Comparison of ENCODE assay signal across 18 mouse cellular contexts in genomic region chr13:95810796-95811195, GRCm38 (mm10).
DNase-seq lines count a peak whose midpoint lies in the region; TF ChIP-seq lines count a peak whose summit lies in the region.
"Had no signal": no experiment of that assay in that cellular context is flagged by ENCODE, and none has a peak within 500 bp of the region (broad histone marks: within the 10 kb centered on the region; RNA-seq: fewer than 3 reads in every experiment).

No protein-coding gene starts in this region.

- no peak overlapping the region for H3K4me3 ChIP-seq in layer of hippocampus, adult 2 months
- H3K4me3 ChIP-seq: embryonic facial prominence, embryonic 10.5 days; erythroblast, embryonic 14.5 days; forebrain, embryonic 10.5 days; forebrain, embryonic 15.5 days; heart, embryonic 12.5 days; hindbrain, embryonic 10.5 days had no signal

- peak; percentile 30 for DNase-seq in gastrocnemius, adult 18-20 months (ENCODE audit: low spot score)
- DNase-seq in gastrocnemius, adult 8-10 months (ENCODE audit: low spot score in 2 of 2), result no peak
- DNase-seq in layer of hippocampus, adult 2 months (ENCODE audit: low spot score in 2 of 2), result peak; percentile 45 to 71
- no peak for DNase-seq in layer of hippocampus, postnatal 25 days (ENCODE audit: extremely low spot score in 1 of 2, low spot score in 1 of 2)
- DNase-seq in right cerebral cortex, postnatal 10 days (ENCODE audit: low spot score in 2 of 2), result peak; percentile 23 to 43
- DNase-seq in right cerebral cortex, postnatal 25 days, result no peak
- DNase-seq in layer of hippocampus, postnatal 36 days, result peak; percentile 29 to 39
- DNase-seq in spleen, adult 12 weeks (ENCODE audit: low spot score), result no peak
- DNase-seq: adrenal gland, postnatal 14 days; cerebellum, adult 2 months; gastrocnemius, postnatal 10 days had no signal

- no peak for TF ChIP-seq CTCF in layer of hippocampus, adult 2 months (conservative IDR thresholded peaks at IDR 0.05)

- H3K27ac ChIP-seq in layer of hippocampus, adult 2 months, result peak overlapping the region; percentile 83
- H3K27ac ChIP-seq: embryonic facial prominence, embryonic 10.5 days; forebrain, embryonic 10.5 days; forebrain, embryonic 15.5 days; hindbrain, embryonic 10.5 days; hindbrain, embryonic 14.5 days had no signal

Comparison
In these comparisons a context has a peak if more than half of its experiments do, and no peak if none do; other contexts are left out.
1. DNase-seq: peak in gastrocnemius, adult 18-20 months (single experiment), layer of hippocampus, adult 2 months (2 of 2), right cerebral cortex, postnatal 10 days (2 of 2) and layer of hippocampus, postnatal 36 days (2 of 2); none in gastrocnemius, adult 8-10 months (0 of 2), layer of hippocampus, postnatal 25 days (0 of 2), right cerebral cortex, postnatal 25 days (single experiment) and spleen, adult 12 weeks (single experiment).